Comparison of ENCODE assay signal across 9 mouse cellular contexts in genomic region chr6:23840001-23840400, GRCm38 (mm10). TPM values are rescaled to one million over a fixed set of nuclear protein-coding genes. Genes with fewer than 3 reads are reported as not detected.
A peak's percentile ranks its signal among the peaks of the same experiment; 100 is the strongest.
DNase-seq lines count a peak whose midpoint lies in the region; ATAC-seq and TF ChIP-seq lines count a peak whose summit lies in the region.
"Had no signal": no experiment of that assay in that cellular context is flagged by ENCODE, and none has a peak within 500 bp of the region (broad histone marks: within the 10 kb centered on the region; RNA-seq: fewer than 3 reads in every experiment).

No protein-coding gene starts in this region.

- H3K4me3 ChIP-seq in gastrocnemius, adult 2 months = peak overlapping the region; percentile 84
- H3K4me3 ChIP-seq in kidney, embryonic 15.5 days (replicated peaks) = peak overlapping the region; percentile 74

- intact Hi-C loops in gastrocnemius, adult 2 months (cut with DNase I) = no loop called here

- H3K4me2 ChIP-seq in kidney, embryonic 15.5 days = peak overlapping the region; percentile 95

- H3K27me3 ChIP-seq in kidney, embryonic 15.5 days = peaks cover 17% of the 10 kb centered on the region

- H3K36me3 ChIP-seq in kidney, embryonic 15.5 days = no peaks in the 10 kb centered on the region

- H3K4me1 ChIP-seq in kidney, embryonic 15.5 days = peaks cover 14% of the 10 kb centered on the region

- no peak for DNase-seq in gastrocnemius, adult 2 months
- DNase-seq in gastrocnemius, adult 18-20 months (ENCODE audit: low spot score) = no peak
- peak; percentile 53 for DNase-seq in cerebellum, adult 8-10 months
- DNase-seq in lung, postnatal 25 days (ENCODE audit: low spot score) = peak; percentile 30
- DNase-seq in right cerebral cortex, postnatal 36 days (ENCODE audit: low spot score in 2 of 2) = no peak
- DNase-seq in frontal cortex, postnatal 36 days (ENCODE audit: low spot score in 2 of 2) = no peak

- peak; percentile 35; the same call in 1 of the 2 replicates for ATAC-seq in granulocyte monocyte progenitor cell, adult 5-6 weeks (replicated peaks; ENCODE audit: poor library complexity, severe bottlenecking)
- ATAC-seq in kidney, embryonic 15.5 days (replicated peaks; ENCODE audit: low FRiP score) = no peak; the same call in 1 of the 2 replicates

- H3K9me3 ChIP-seq in kidney, embryonic 15.5 days (replicated peaks) = no peaks in the 10 kb centered on the region

- under 1% methylated on average over 15 of the region's 15 CpGs for WGBS in kidney, embryonic 15.5 days

- H3K9ac ChIP-seq in kidney, embryonic 15.5 days = peak overlapping the region; percentile 70

- TF ChIP-seq CTCF in gastrocnemius, adult 2 months (IDR thresholded peaks at IDR 0.05) = no peak

- H3K27ac ChIP-seq in gastrocnemius, adult 2 months = no peak overlapping the region
- H3K27ac ChIP-seq in kidney, embryonic 15.5 days = no peak overlapping the region

RNA-seq across cellular contexts. Expression of gene Cadps2, which starts 0.8 kb away (rescaled TPM):
- total RNA-seq in gastrocnemius, adult 2 months (2021) = under 1 TPM; 0.15 to 0.22 TPM
- total RNA-seq in gastrocnemius, adult 18-20 months (2021) = under 1 TPM; 0.36 to 0.41 TPM
- total RNA-seq in granulocyte monocyte progenitor cell, adult 5-6 weeks (2014; fragmentation: Nextera tagmentation) = 0.92 TPM in 1 of 2 replicates, not detected in the other
- total RNA-seq in granulocyte monocyte progenitor cell, adult 5-6 weeks (2017) = 0.52 and 0.93 TPM in 2 replicates
- 6.1 and 6.6 TPM in 2 replicates for polyA plus RNA-seq in kidney, embryonic 15.5 days (2015; fragmentation: Nextera tagmentation; extraction: Ambion mirVana)
- polyA plus RNA-seq: C2C12 had no signal

Comparison
In these comparisons a context has a peak if more than half of its experiments do, and no peak if none do; other contexts are left out.
1. DNase-seq: peak in cerebellum, adult 8-10 months (single experiment) and lung, postnatal 25 days (single experiment); none in gastrocnemius, adult 2 months (single experiment), gastrocnemius, adult 18-20 months (single experiment), right cerebral cortex, postnatal 36 days (0 of 2) and frontal cortex, postnatal 36 days (0 of 2).